Mouse (Mus musculus) liver, embryonic 14.5 days (tissue): ENCODE results near the gene Dalrd3.

Experiments
- CTCF ChIP-seq: IDR thresholded peaks from 2 replicates; pipeline ENCODE4 v1.5.1; 2016; ENCODE audit warnings: antibody characterized with exemption, low read depth, control low read depth
- EP300 ChIP-seq: IDR thresholded peaks from 2 replicates; pipeline ENCODE4 v1.6.1; 2016; ENCODE audit warnings: antibody characterized with exemption, low read depth

DNA sequence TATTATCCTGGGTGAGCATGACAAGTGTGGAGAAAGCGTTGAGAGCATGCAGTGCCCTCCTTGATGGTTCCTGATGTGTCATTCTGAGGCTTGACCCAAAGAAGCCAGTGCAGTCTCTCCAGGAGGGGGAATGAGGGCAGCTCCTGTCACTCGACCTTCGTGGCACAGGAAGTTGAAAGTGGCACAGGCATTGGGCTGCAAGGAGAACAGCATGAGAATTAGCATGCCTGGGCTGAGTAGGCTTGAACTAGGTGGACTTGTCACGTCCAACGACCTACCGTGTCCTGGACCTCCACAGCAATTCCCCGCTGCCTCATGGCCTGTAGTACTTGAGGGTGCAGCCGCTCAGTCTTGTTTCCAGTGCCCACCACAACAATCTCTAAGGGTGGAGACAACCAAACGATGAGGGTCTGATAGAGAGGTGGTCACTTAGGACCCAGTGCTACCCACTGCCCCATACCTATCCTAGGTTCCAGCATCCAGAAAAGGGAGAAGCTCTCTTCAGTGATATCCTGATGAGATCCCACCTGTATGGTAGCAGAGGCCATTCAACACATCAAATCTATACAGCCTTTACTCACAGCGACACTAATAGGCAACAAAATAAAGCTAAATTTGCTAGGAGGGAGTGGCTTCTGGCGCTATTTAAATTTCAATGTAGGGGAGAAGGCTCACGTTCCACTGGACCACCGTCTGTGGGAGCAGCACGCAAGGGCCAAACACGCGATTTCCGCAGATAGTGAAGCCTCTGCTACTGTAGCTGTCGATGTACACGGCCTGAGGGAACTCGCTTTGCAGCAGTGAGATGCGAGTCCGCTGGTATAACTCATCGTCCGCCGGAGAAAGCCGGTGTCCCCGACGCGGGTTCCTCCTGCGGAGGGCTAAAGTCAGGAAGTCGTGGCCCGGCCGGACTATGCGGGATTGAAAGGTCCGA lies 3.5 kb upstream of the Dalrd3 start:
- no peak for TF ChIP-seq CTCF
- no peak for TF ChIP-seq EP300
